Mouse (Mus musculus) heart, postnatal 14 days (tissue): ENCODE measurements around the gene Map4. TPM values are rescaled to one million over a fixed set of nuclear protein-coding genes. Genes with fewer than 3 reads are reported as not detected.

ENCODE experiments used
- DNase-seq, 2 experiments: peaks; one replicate each; pipeline ENCODE4 v3.0.0; 2021 to 2022
- intact Hi-C: fragments of 180-260 bp; cut with DNase I; formaldehyde crosslinking; loops from one replicate; pipeline ENCODE4 v1.15.1; 2025
- total RNA-seq, 2 experiments: library from RNA; stranded (reverse); gene quantifications; 2 replicates each; pipeline ENCODE4 v1.2.3; 2021

The Map4 gene
- total RNA-seq, 2 experiments from 2014 or later = 252 to 276 TPM

GRCm38 (mm10) chr9:109911779-109912178, 19.5 kb upstream of the Map4 start:
- DNase-seq = peak; percentile 33 to 66

GRCm38 (mm10) chr9:109914269-109914926, 16.9 kb upstream of the Map4 start:
- no peak for DNase-seq
- intact Hi-C loops = no loop called here

More at GRCm38 (mm10) chr9:109911779-109912178, 19.5 kb upstream of the Map4 start:
- intact Hi-C loops = loop anchor here (2.0 kb wide), 1 partner anchor 15 kb away; no protein-coding TSS in a partner anchor

GRCm38 (mm10) chr9:109917931-109918330, 13.3 kb upstream of the Map4 start:
- DNase-seq = peak; percentile 50 to 53
- intact Hi-C loops = no loop called here

GRCm38 (mm10) chr9:109929131-109929530, 2.1 kb upstream of the Map4 start:
- DNase-seq = no peak

GRCm38 (mm10) chr9:109930063-109930462, 1.2 kb upstream of the Map4 start:
- intact Hi-C loops = loop anchor here (5.0 kb wide), 1 partner anchor 47 kb away; no protein-coding TSS in a partner anchor
- no peak for DNase-seq

More at GRCm38 (mm10) chr9:109929131-109929530, 2.1 kb upstream of the Map4 start:
- intact Hi-C loops = no loop called here

GRCm38 (mm10) chr9:109930752-109931151, 508 bp upstream of the Map4 start:
- no peak for DNase-seq
- intact Hi-C loops = loop anchor here (5.0 kb wide), 1 partner anchor 47 kb away; no protein-coding TSS in a partner anchor

GRCm38 (mm10) chr9:109932361-109932755, 1.1 kb downstream of the Map4 start:
- peak; percentile 47 to 50 for DNase-seq
- intact Hi-C loops = loop anchor here (1.0 to 5.0 kb wide), 2 partner anchors 37 to 45 kb away; no protein-coding TSS in a partner anchor

- intact Hi-C loops = loop anchor here (1.0 to 5.0 kb wide), 2 partner anchors 38 to 44 kb away; no protein-coding TSS in a partner anchor
These were observed 1.6 kb downstream of the Map4 start for GRCm38 (mm10) chr9:109932756-109933375.

GRCm38 (mm10) chr9:109939401-109939800, 8.1 kb downstream of the Map4 start:
- DNase-seq = no peak
- intact Hi-C loops = no loop called here

More at GRCm38 (mm10) chr9:109932756-109933375, 1.6 kb downstream of the Map4 start:
- peak; percentile 59 to 71 for DNase-seq

GRCm38 (mm10) chr9:109942796-109943195, 11.5 kb downstream of the Map4 start:
- no peak for DNase-seq
- intact Hi-C loops = no loop called here

GRCm38 (mm10) chr9:109944712-109945111, 13.5 kb downstream of the Map4 start:
- intact Hi-C loops = no loop called here

GRCm38 (mm10) chr9:109948546-109948945, 17.3 kb downstream of the Map4 start:
- DNase-seq = no peak
- intact Hi-C loops = no loop called here

More at GRCm38 (mm10) chr9:109944712-109945111, 13.5 kb downstream of the Map4 start:
- no peak for DNase-seq

GRCm38 (mm10) chr9:109949801-109950200, 18.5 kb downstream of the Map4 start:
- intact Hi-C loops = no loop called here
- no peak for DNase-seq

- intact Hi-C loops = no loop called here
- no peak for DNase-seq
These were observed 22.3 kb downstream of the Map4 start for GRCm38 (mm10) chr9:109953538-109953937.

GRCm38 (mm10) chr9:109954631-109955030, 23.4 kb downstream of the Map4 start:
- intact Hi-C loops = no loop called here
- DNase-seq = no peak

GRCm38 (mm10) chr9:109959456-109960150, 28.3 kb downstream of the Map4 start:
- intact Hi-C loops = no loop called here
- DNase-seq = no peak

- intact Hi-C loops = no loop called here
- no peak for DNase-seq
These were observed 29.3 kb downstream of the Map4 start for GRCm38 (mm10) chr9:109960593-109960992.

- intact Hi-C loops = no loop called here
- DNase-seq = no peak
These were observed 33.5 kb downstream of the Map4 start for GRCm38 (mm10) chr9:109964761-109965160.

GRCm38 (mm10) chr9:109968351-109969116, 37.3 kb downstream of the Map4 start:
- intact Hi-C loops = no loop called here
- no peak for DNase-seq

GRCm38 (mm10) chr9:109969181-109969580, 37.9 kb downstream of the Map4 start:
- intact Hi-C loops = no loop called here

More at GRCm38 (mm10) chr9:109969181-109969580, 37.9 kb downstream of the Map4 start:
- no peak for DNase-seq
